9 mouse cellular contexts compared by ENCODE assay signal in genomic region chr3:57576056-57576824, GRCm38 (mm10). TPM values are rescaled to one million over a fixed set of nuclear protein-coding genes. Genes with fewer than 3 reads are reported as not detected.
DNase-seq lines count a peak whose midpoint lies in the region; ATAC-seq and TF ChIP-seq lines count a peak whose summit lies in the region.
"Had no signal": no experiment of that assay in that cellular context is flagged by ENCODE, and none has a peak within 500 bp of the region (broad histone marks: within the 10 kb centered on the region; RNA-seq: fewer than 3 reads in every experiment).

No protein-coding gene starts in this region.

- peak overlapping the region; percentile 79 for H3K27ac ChIP-seq in hindbrain, embryonic 15.5 days (replicated peaks)

- peak overlapping the region; percentile 98 for H3K4me2 ChIP-seq in hindbrain, embryonic 15.5 days
- peak overlapping the region; percentile 86 for H3K4me2 ChIP-seq in myocyte (ENCODE audit: low read depth)

- peak; percentile 55 for ATAC-seq in hindbrain, embryonic 15.5 days (ENCODE audit: low FRiP score, low read depth)

- no peaks in the 10 kb centered on the region for H3K9me3 ChIP-seq in hindbrain, embryonic 15.5 days

- peak; percentile 94 for DNase-seq in kidney, adult 18-20 months
- DNase-seq in kidney, adult 11 months = no peak
- DNase-seq in c-Kit-positive CD71-negative TER-119-negative erythroid progenitor cells, embryonic 14.5 days (ENCODE audit: low read depth) = peak; percentile 10
- DNase-seq in gastrocnemius, adult 18-20 months (ENCODE audit: low spot score) = peak; percentile 64
- DNase-seq in liver = peak; percentile 25
- peak; percentile 76 for DNase-seq in urinary bladder, postnatal 14 days (ENCODE audit: low spot score)

- H3K36me3 ChIP-seq in hindbrain, embryonic 15.5 days = no peaks in the 10 kb centered on the region
- H3K36me3 ChIP-seq in myocyte (ENCODE audit: control insufficient read depth, insufficient read depth) = peaks cover 15% of the 10 kb centered on the region
- H3K36me3 ChIP-seq: G1E had no signal

- WGBS in hindbrain, embryonic 15.5 days = under 1% methylated on average over 35 of the region's 35 CpGs

- peaks cover 40% of the 10 kb centered on the region for H3K79me2 ChIP-seq in myocyte (ENCODE audit: control insufficient read depth, insufficient read depth)

- peak overlapping the region; percentile 88 for H3ac ChIP-seq in myocyte (ENCODE audit: control insufficient read depth, insufficient read length)

- peak overlapping the region; percentile 67 for H3K4me3 ChIP-seq in hindbrain, embryonic 15.5 days
- H3K4me3 ChIP-seq in myocyte = peak overlapping the region; percentile 98

- H3K4me1 ChIP-seq in hindbrain, embryonic 15.5 days (replicated peaks) = peaks cover 18% of the 10 kb centered on the region; the same call in 1 of the 2 replicates

- peak overlapping the region; percentile 56 for H3K9ac ChIP-seq in hindbrain, embryonic 15.5 days

- 0 out of 2 replicates have a peak, but pooled peaks cover 4% of the 10 kb centered on the region for H3K27me3 ChIP-seq in hindbrain, embryonic 15.5 days
- no peaks in the 10 kb centered on the region for H3K27me3 ChIP-seq in myocyte (ENCODE audit: control insufficient read depth, insufficient read depth, insufficient read length)

- TF ChIP-seq POLR2A in myocyte (IDR thresholded peaks at IDR 0.05; ENCODE audit: insufficient read length, low read depth) = peak; percentile 6

TF ChIP-seq in myocyte, 11 proteins besides CTCF, POLR2A, EP300 and RAD21:
- TF ChIP-seq MYOG (IDR thresholded peaks at IDR 0.05; ENCODE audit: control insufficient read depth in 1 of 3, insufficient read depth in 1 of 3, insufficient read length in 2 of 3, low read depth in 2 of 3) = peak; percentile 70 to 97 (median 74)
- peak; percentile 26 for TF ChIP-seq TCF3 (IDR thresholded peaks at IDR 0.05; ENCODE audit: insufficient read length, low read depth)
- no peak for TF ChIP-seq E2F4 (IDR thresholded peaks at IDR 0.05; ENCODE audit: insufficient read depth)
- peak in 2 of 3 experiments; percentile 83 to 91 for TF ChIP-seq MYOD1 (IDR thresholded peaks at IDR 0.05; ENCODE audit: control insufficient read depth in 1 of 3, insufficient read length in 2 of 3, low read depth in 2 of 3)
- peak; percentile 97 for TF ChIP-seq SRF (IDR thresholded peaks at IDR 0.05; ENCODE audit: control insufficient read depth, insufficient read length, low read depth)
- no peak for TF ChIP-seq USF1 (IDR thresholded peaks at IDR 0.05; ENCODE audit: low read depth)
- TF ChIP-seq CEBPB (IDR thresholded peaks at IDR 0.05; ENCODE audit: insufficient read depth, poor library complexity, severe bottlenecking) = no peak
- peak; percentile 86 for TF ChIP-seq TCF12 (IDR thresholded peaks at IDR 0.05; ENCODE audit: insufficient read depth, poor library complexity, severe bottlenecking)
- TF ChIP-seq MAX (IDR thresholded peaks at IDR 0.05; ENCODE audit: low read depth) = no peak

RNA-seq across cellular contexts. Expression of gene Wwtr1, which starts 0.5 kb away (rescaled TPM):
- total RNA-seq in gastrocnemius, adult 18-20 months (2021) = 10 to 100 TPM; 21.9 to 30.1 TPM
- polyA plus RNA-seq in hindbrain, embryonic 15.5 days (2015; fragmentation: Nextera tagmentation; extraction: Ambion mirVana) = 7.7 and 8.0 TPM in 2 replicates
- polyA plus RNA-seq in myocyte (2012; fragmentation: generic; extraction: Trizol) = 63.1 TPM
- polyA plus RNA-seq: G1E had no signal
